Mouse (Mus musculus): ENCODE results near the gene Zfy2. TPM values are rescaled to one million over a fixed set of nuclear protein-coding genes. Genes with fewer than 3 reads are reported as not detected.

Gene Zfy2
- not detected in 2 replicates for polyA plus RNA-seq (2012; rRNA removed; ENCODE audit: low replicate concordance)

DNA sequence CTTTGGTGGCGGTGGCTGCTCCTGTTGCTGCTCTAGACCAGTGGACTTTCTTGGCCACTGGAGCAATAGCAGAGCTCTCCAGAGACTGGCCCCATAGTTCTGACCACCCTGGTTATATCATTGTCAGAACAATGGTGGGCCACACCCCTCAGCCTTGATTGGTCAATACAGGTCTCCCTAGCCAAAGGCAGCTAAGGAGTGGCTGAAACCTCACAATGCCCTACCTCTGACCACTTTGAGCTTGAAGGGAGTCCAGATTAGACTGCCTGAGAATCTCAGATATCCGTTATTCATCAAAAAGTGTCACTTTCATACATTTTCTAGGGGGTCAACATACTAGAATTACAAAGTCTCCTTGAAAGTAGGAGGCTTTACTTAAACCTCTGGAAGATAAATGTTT lies at the start of gene Zfy2:
Gene Zfy2 (minus strand): TSS at position 101 of the 400 bp plus-strand sequence.

